Mouse (Mus musculus): ENCODE measurements around the gene Mlec.
"Not testable (repeated sequence)": the region's sequence is repeated elsewhere in the genome, so short reads cannot be mapped to it uniquely, and the experiment has no call there.

The Mlec gene

GRCm38 (mm10) chr5:115126578-115127312 lies 31.2 kb downstream of the Mlec start:
- in situ Hi-C loops (cut with MseI, MboI) = loop anchor here in 1 of 2 experiments (5.0 kb wide), 1 partner anchor 36 kb away; no protein-coding TSS in a partner anchor

GRCm38 (mm10) chr5:115125211-115125871 lies 32.6 kb downstream of the Mlec start:
- in situ Hi-C loops (cut with MseI, MboI) = loop anchor here in 1 of 2 experiments (5.0 kb wide), 1 partner anchor 37 kb away; no protein-coding TSS in a partner anchor

DNA sequence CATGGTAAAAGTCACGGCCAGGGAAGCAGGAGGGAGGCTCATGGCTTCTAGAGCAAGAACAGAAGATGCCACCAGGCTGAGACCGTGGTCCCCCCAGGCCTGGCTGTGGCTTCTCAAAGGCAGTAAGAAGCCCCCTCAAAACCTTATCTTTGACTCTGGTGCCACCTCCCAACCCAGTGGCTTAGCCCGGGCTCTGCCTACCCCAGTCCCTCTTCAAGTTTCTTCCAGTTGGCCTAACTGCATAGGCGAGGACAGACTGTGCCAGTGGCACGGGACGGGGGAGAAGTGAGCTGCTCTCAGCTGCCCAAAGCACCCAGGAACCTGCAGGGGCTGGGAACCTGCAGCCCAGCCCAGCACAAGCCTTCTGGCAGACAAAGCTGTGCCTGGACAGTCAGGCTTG lies 33.3 kb downstream of the Mlec start:
- in situ Hi-C loops (cut with MseI, MboI) = loop anchor here in 1 of 2 experiments (5.0 kb wide), 1 partner anchor 38 kb away; no protein-coding TSS in a partner anchor

GRCm38 (mm10) chr5:115120978-115121377 lies 37.0 kb downstream of the Mlec start:
- in situ Hi-C loops (cut with MseI, MboI) = no loop called here

GRCm38 (mm10) chr5:115118961-115119570 lies 38.9 kb downstream of the Mlec start, which contains the start of gene Acads:
Gene Acads, minus strand, starts transcription at chr5:115119346.
- in situ Hi-C loops (cut with MseI, MboI) = no loop called here

DNA sequence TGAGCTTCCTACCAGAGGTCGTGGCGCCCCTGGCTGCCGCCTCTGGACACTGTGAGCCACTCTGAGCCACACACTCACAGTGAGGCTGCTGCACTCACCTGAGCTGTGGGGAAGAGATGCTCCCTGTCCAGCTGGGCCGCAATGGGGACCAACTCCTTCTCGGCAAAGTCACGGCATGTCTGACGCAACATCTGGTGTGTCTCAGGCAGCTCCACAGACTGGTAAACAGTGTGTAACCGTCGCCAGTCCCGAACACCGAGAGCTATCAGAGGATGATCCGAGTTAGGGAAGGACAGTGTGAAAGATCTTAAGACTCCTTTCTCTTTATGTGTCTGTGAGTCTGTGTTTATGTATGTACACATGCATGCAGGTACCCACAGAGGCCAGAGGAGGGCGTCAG lies 40.5 kb downstream of the Mlec start:
- in situ Hi-C loops (cut with MseI, MboI) = no loop called here

GRCm38 (mm10) chr5:115116426-115116825 lies 41.6 kb downstream of the Mlec start:
- in situ Hi-C loops (cut with MseI, MboI) = no loop called here

GRCm38 (mm10) chr5:115114501-115114900 lies 43.5 kb downstream of the Mlec start:
- in situ Hi-C loops (cut with MseI, MboI) = no loop called here

- in situ Hi-C loops (cut with MseI, MboI) = no loop called here
Measured at GRCm38 (mm10) chr5:115113244-115113643, 44.7 kb downstream of the Mlec start.

- in situ Hi-C loops (cut with MseI, MboI) = no loop called here
Measured at GRCm38 (mm10) chr5:115111156-115111555, 46.8 kb downstream of the Mlec start.

DNA sequence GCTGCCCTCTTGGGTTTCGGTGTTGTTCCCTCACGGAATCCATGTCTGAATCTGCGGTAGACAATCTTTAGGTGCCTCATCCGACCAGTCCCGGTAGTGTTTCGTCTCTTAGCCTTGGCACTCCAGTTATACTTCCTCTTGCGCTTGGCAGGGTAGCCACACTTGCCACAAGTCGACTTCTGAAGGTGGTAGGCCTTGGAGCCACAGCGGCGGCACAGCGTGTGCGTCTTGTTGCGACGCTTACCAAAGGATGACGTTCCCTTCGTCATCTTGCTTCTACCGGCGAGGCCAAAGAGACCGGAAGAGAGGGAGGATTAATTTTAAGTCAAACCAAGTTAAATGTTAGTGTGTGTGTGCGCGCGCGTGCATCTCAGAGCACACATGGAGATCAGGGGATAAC lies 54.7 kb downstream of the Mlec start:
- in situ Hi-C loops (cut with MseI, MboI) = not testable (repeated sequence)

DNA sequence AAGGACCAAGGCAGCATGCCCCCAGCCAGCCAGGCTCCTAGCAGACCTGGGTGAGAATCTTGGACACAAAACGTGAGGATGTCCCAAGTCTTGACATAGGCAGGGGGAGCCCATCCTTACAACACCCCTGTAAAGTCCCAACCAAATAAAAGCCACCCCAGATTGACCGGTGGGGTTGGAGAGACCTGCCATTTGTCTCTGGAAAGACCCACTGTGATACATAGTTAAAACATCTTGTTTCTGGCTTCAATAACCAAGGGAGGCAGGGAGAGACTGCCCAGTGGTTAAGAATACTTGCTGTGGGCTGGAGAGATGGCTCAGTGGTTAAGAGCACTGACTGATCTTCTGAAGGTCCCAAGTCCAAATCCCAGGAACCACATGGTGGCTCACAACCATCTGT lies 55.7 kb downstream of the Mlec start:
- in situ Hi-C loops (cut with MseI, MboI) = no loop called here

GRCm38 (mm10) chr5:115100473-115100872 lies 57.5 kb downstream of the Mlec start:
- in situ Hi-C loops (cut with MseI, MboI) = no loop called here

DNA sequence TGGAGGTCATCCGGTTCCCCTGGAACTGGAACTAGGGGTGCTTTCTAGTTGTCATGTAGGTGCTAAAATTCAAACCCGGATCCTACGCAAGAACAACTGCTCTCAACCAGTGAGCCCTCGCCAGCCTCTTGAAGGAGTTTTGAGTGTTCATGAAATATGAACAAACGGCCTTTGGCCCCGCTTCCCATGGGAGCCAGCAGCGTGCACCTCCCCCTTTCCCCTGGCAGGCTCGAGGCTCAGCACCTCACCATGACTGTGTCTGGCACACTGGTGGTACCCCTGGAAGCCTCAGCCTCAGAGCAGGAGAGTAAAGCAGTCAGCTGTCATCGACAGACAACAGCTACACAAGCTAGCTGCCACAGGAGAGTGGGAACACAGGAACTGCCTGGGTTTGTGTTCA lies 58.0 kb downstream of the Mlec start:
- in situ Hi-C loops (cut with MseI, MboI) = no loop called here

GRCm38 (mm10) chr5:115099530-115099929 lies 58.4 kb downstream of the Mlec start:
- in situ Hi-C loops (cut with MseI, MboI) = no loop called here

DNA sequence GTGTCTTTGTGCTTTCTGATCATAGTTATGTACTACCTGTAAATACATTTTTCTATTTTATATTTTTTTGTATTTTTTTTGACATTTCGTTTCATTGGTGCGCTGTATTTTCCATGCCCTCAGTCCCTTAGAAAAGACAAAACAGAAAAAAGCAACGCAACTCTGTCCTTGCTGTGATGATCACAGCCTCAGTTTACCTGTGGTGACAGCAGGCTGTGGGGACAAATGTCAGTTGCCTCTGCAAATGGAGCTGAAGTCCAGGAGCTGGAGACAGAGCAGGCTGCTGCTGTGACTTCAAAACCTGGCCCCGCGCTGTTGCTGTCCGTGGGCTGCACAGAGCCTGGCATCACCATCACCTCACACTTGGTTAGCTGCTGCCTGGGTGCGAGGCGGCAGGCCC lies 59.8 kb downstream of the Mlec start, which contains the start of gene Gm10401:
Gm10401 (minus strand) TSS at position 101 of the 400 bp plus-strand sequence.
- in situ Hi-C loops (cut with MseI, MboI) = no loop called here
